Mouse (Mus musculus): ENCODE results near the gene Natd1. TPM values are rescaled to one million over a fixed set of nuclear protein-coding genes. Genes with fewer than 3 reads are reported as not detected.

Natd1 gene
- 10 to 100 TPM; 24.4 to 27.6 TPM for total RNA-seq (2021)

DNA sequence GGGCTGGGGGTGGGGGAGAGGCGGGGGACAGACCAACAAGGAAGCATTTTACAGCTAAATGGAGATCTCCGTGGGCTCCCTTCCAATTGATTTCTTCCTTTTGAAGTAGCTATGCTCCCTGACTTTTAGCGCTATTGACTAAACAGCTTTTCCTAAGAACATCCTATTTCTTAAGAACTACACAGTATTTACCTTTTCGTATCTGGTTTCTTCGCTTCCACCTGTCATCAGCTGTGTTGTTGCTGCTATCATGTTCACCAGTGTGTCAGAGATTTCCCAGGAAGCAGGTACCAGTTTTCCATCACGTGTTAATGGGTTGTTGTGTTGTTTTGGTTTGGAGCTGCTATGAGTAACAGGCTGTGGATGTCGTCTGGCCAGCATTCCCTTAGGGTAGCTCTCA lies at the start of gene Natd1:
TSS of gene Natd1 (minus strand) at position 260 of the 400 bp plus-strand sequence.
- DNase-seq, result no peak

GRCm38 (mm10) chr11:60962709-60963108 lies 48.2 kb upstream of the Natd1 start:
- no peak for DNase-seq

DNA sequence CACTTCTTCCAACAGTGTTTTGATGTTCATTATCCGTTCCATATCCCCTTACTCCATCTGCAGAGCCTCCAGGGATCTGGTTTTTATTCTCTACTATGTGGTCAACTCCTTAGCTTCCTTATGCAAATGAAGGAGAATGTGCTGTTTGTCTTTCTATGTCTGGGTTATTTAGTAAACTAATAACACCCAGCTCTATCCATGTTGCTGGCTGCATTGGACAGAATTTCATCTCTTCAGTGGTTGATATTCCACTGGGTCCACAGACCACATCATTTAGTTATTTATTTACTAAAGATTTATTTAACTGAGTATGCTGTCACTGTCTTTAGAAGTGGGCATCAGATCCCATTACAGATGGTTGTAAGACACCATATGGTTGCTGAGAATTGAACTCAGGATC lies 46.6 kb upstream of the Natd1 start:
- no peak for DNase-seq

- DNase-seq, result no peak
Measured at GRCm38 (mm10) chr11:60958948-60959347, 44.4 kb upstream of the Natd1 start.

- no peak for DNase-seq
Measured at GRCm38 (mm10) chr11:60955621-60956383, 41.3 kb upstream of the Natd1 start.

DNA sequence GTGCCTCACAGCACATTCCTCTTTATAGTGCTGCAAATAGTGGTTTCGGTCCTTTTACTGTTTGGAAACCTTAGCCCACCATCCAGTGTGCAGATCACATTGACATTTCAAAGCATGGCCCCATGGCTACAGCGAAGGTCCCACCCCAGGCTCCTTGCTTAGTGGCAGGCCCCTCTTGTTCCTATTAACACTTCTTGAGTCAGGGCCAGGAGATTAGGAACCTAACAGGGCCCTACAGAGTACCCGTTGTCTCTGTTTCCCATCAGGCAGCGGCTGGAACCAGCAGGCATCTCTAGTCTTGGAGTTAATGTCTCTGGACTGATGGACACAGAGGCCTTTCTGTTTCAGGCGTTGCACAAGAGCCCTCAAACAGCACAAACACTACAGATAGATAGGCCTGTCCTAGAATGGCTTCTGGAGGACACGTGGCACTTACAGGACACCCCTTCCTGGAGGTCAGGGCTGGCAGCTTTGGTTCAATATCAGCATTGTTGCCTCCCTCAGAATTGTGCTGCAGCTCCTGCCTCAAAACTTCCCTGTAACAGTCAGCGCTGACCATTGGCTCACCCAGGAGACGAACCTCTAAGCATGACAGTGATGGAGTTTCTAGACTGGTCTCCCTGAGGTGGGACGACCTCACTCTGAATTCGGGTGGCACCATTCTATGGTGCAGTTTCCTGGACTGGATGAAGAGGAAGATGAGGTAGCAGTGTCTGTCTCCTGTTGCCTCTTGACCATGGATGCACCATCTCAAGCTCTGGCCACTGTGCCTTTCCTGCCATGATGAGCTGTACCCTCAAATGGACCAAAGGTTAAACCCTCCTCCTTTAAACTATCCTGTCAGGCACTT lies 39.9 kb upstream of the Natd1 start:
- DNase-seq, result no peak

- DNase-seq, result peak; percentile 96
Measured at GRCm38 (mm10) chr11:60953803-60954202, 39.3 kb upstream of the Natd1 start.

- DNase-seq, result no peak
Measured at GRCm38 (mm10) chr11:60952986-60953385, 38.4 kb upstream of the Natd1 start.

DNA sequence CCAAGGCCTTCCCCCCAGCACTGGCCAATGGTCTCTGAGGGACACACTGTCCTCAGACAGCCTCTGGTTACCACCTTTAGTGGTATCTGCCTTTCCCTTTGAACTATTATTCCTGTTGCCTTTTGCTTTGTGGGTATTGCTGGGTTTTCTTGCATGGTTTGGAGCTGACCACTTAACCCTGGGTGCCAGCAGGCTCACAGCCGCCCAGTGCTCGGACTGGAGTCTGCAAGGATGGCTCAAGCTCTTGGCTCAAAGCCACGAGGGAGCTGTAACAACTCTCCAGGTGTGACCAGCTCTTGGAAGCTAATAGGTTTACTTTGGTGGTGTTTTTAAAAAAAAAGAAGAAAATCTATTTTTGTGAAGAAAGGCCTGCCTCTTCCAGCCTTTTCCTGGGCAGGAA lies 37.8 kb upstream of the Natd1 start:
- DNase-seq, result no peak

- no peak for DNase-seq
Measured at GRCm38 (mm10) chr11:60951896-60952295, 37.3 kb upstream of the Natd1 start.

- DNase-seq, result no peak
Measured at GRCm38 (mm10) chr11:60945003-60945402, 30.5 kb upstream of the Natd1 start.

DNA sequence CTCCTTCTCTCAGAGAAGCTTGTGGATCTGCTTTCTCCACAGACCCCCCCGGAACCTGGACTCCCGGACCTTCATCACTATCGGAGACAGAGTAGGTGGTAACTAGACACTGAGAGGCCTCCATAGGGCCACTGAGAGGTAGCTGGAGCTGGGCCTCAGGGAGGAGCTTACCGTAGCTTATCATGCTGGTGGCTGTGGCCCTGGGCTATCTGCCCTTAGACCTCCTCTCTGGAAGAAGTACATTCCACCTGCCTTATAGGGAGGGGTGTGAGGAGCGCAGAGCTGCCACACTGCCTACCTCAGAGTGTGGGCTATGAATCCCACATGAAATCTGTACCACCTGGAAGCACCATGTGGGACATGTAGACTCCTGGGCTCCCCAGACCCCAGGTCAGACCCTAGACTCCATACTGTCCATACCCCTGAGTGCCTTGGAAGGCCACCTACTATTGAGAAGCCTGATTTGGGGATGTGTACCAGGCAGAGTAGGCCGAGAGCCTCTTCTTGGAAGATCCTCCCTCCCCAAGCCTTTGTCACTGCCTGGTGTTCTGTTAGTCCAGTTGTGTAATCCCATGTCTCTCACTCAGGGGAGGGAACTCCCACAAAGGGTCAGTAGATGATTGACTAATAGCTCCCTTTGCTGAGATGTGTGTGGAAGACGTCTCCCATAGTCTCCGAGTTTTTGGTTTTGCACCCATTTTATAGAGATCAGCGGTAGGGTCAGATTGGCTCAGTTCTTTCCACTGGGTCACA lies 27.9 kb upstream of the Natd1 start:
- no peak for DNase-seq

- DNase-seq, result no peak
Measured at GRCm38 (mm10) chr11:60941370-60941769, 26.8 kb upstream of the Natd1 start.

GRCm38 (mm10) chr11:60940501-60940900 lies 26.0 kb upstream of the Natd1 start:
- DNase-seq, result no peak

GRCm38 (mm10) chr11:60939487-60939886 lies 24.9 kb upstream of the Natd1 start:
- DNase-seq, result no peak

- no peak for DNase-seq
Measured at GRCm38 (mm10) chr11:60937611-60938010, 23.1 kb upstream of the Natd1 start.

GRCm38 (mm10) chr11:60935975-60936373 lies 21.4 kb upstream of the Natd1 start:
- DNase-seq, result no peak

DNA sequence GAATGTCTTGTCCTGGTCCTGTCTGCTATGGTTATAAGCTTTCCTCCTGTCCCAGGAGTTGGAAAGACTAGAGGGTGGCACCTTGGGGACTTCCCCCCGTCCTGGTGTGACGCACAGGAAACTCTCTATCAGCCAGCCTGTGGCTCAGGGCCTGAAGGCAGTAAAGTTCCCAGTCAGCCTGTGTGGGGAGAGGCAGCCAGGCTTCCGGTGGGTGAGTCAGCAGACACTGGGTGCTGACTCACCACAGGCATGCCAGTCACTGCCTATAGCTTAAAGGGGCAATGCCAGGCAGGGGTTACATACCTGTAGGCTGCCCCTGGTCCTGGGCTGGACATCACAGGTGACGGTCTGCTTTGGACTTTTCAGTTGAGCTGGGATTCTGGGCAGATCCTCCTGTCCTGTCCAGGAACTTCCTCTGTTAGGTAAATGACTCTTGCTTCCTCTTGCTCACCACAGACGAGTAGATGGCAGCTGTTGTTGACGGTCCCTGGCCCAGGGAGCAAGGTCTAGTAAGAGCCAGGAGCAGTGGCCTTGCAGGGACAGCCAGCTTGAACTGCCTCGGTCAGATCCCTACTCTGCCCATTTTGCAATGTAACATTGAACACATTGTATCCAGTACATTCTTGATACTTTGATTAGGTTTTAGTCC lies 20.9 kb upstream of the Natd1 start:
- DNase-seq, result peak; percentile 72

- DNase-seq, result no peak
Measured at GRCm38 (mm10) chr11:60934795-60935194, 20.2 kb upstream of the Natd1 start.

GRCm38 (mm10) chr11:60933178-60933930 lies 18.8 kb upstream of the Natd1 start:
- DNase-seq, result no peak

DNA sequence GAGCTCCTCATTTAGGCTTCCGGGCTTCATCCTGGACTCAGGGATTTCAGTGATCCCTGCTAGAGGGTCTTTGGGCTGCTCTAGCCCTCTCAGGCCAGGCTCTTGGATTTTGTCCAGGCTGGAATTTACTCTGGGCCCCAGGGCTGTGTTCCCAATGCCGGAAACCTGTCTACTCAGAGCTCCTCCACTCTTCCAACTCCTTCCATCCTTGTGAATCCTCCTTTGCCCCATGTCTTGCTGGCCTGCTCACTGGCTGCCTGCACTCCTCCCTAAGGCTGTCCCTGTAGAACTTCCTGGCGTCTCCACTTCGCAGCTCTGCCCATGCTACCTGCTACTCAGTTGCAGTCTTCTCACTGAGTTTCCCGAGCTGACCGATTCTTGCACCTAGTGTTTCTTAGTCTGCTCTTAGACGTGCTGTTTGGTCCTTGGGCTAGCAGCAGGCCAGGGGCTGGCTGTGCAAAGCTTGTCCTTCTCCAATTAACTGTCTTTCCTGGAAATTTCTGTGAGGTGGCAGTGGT lies 18.0 kb upstream of the Natd1 start:
- no peak for DNase-seq
